Mouse (Mus musculus) cortical plate, adult 2 months (tissue): Measurements from ENCODE around the gene Stk39. TPM values are rescaled to one million over a fixed set of nuclear protein-coding genes. Genes with fewer than 3 reads are reported as not detected.

Source experiments
- H3K27ac ChIP-seq: fragments of 200-500 bp; 2 replicates; pipeline ENCODE4 v1.5.1; 2012; ENCODE audit warnings: low read length, control low read depth, inconsistent platforms; ENCODE audit not compliant: insufficient read depth
- H3K4me1 ChIP-seq: fragments of 200-500 bp; 2 replicates; pipeline ENCODE4 v1.6.1; 2011; ENCODE audit warnings: low read length; ENCODE audit not compliant: control insufficient read depth, insufficient read depth
- H3K4me3 ChIP-seq: fragments of 200-500 bp; 2 replicates; pipeline ENCODE4 v1.5.1; 2011; ENCODE audit warnings: mild to moderate bottlenecking, low read length, control low read depth; ENCODE audit not compliant: insufficient read depth
- CTCF ChIP-seq: fragments of 200-500 bp; IDR thresholded peaks from 2 replicates; pipeline ENCODE4 v1.5.1; 2011; ENCODE audit warnings: mild to moderate bottlenecking, control low read depth, low read length; ENCODE audit not compliant: insufficient read depth; ENCODE audit errors: extremely low read depth
- POLR2A ChIP-seq: fragments of 200-500 bp; IDR thresholded peaks from 2 replicates; pipeline ENCODE4 v1.6.1; 2011; ENCODE audit warnings: mild to moderate bottlenecking, low read length, control low read depth; ENCODE audit not compliant: insufficient read depth; ENCODE audit errors: extremely low read depth
- polyA plus RNA-seq: library from polyadenylated mRNA; depleted of rRNA; stranded (reverse); fragments of >200 nt; gene quantifications from 2 replicates; pipeline ENCODE4 v1.2.3, GENCODE M21; 2012

Stk39 gene
- polyA plus RNA-seq, 1 experiment = 32.7 TPM

GRCm38 (mm10) chr2:68336913-68337312 lies 135.2 kb downstream of the Stk39 start:
- Histone ChIP-seq H3K4me3 (no peak overlapping the region), H3K27ac (no peak overlapping the region), H3K4me1 (no peaks in the 10 kb centered on the region; the same call in 1 of the 2 replicates)
- TF ChIP-seq CTCF (no peak), POLR2A (no peak)

DNA sequence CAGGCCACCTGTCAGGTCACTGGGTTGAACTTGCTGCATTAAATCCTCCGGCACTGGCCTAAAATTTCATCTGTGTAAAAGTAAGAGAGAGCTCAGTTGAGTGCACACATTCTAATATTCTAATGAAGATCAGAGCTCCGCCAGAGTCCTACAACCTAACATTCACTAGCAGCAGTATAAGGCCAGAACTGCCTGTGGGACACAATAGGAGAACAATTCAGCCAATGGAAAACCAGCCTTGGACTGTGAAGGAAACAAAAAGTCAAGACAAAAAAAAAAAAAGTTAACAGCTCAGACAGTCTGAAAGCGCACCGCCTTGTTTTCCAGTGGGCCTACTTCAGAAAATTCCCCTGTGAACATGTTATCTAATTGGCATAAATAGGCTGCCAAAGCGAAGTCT lies 137.1 kb downstream of the Stk39 start:
- TF ChIP-seq POLR2A = no peak
- TF ChIP-seq CTCF = no peak
- Histone ChIP-seq H3K4me3 (no peak overlapping the region), H3K4me1 (no peaks in the 10 kb centered on the region; the same call in 1 of the 2 replicates), H3K27ac (no peak overlapping the region)

- H3K4me3 ChIP-seq = no peak overlapping the region
- no peak overlapping the region for H3K27ac ChIP-seq
- peaks cover 3% of the 10 kb centered on the region; the same call in 1 of the 2 replicates for H3K4me1 ChIP-seq
- TF ChIP-seq POLR2A (no peak), CTCF (no peak)
Measured at GRCm38 (mm10) chr2:68325306-68325705, 146.8 kb downstream of the Stk39 start.

GRCm38 (mm10) chr2:68321230-68321629 lies 150.8 kb downstream of the Stk39 start:
- TF ChIP-seq CTCF (no peak), POLR2A (no peak)
- Histone ChIP-seq H3K27ac (0 out of 2 replicates have a peak overlapping the region, but pooled peaks have one; percentile 17), H3K4me1 (peaks cover 3% of the 10 kb centered on the region; the same call in 1 of the 2 replicates), H3K4me3 (no peak overlapping the region)

- TF ChIP-seq POLR2A (no peak), CTCF (no peak)
- Histone ChIP-seq H3K4me3 (no peak overlapping the region), H3K4me1 (peaks cover 3% of the 10 kb centered on the region; the same call in 1 of the 2 replicates), H3K27ac (no peak overlapping the region)
Measured at GRCm38 (mm10) chr2:68320670-68321069, 151.4 kb downstream of the Stk39 start.

- TF ChIP-seq POLR2A = no peak
- TF ChIP-seq CTCF = no peak
- no peaks in the 10 kb centered on the region for H3K4me1 ChIP-seq
- H3K27ac ChIP-seq = no peak overlapping the region
- H3K4me3 ChIP-seq = no peak overlapping the region
Measured at GRCm38 (mm10) chr2:68318452-68318851, 153.6 kb downstream of the Stk39 start.

GRCm38 (mm10) chr2:68317895-68318294 lies 154.2 kb downstream of the Stk39 start:
- no peak overlapping the region for H3K27ac ChIP-seq
- no peaks in the 10 kb centered on the region for H3K4me1 ChIP-seq
- TF ChIP-seq CTCF = no peak
- TF ChIP-seq POLR2A = no peak
- H3K4me3 ChIP-seq = no peak overlapping the region

GRCm38 (mm10) chr2:68317452-68317851 lies 154.6 kb downstream of the Stk39 start:
- Histone ChIP-seq H3K4me1 (no peaks in the 10 kb centered on the region), H3K27ac (no peak overlapping the region), H3K4me3 (no peak overlapping the region)
- TF ChIP-seq CTCF = no peak
- no peak for TF ChIP-seq POLR2A

DNA sequence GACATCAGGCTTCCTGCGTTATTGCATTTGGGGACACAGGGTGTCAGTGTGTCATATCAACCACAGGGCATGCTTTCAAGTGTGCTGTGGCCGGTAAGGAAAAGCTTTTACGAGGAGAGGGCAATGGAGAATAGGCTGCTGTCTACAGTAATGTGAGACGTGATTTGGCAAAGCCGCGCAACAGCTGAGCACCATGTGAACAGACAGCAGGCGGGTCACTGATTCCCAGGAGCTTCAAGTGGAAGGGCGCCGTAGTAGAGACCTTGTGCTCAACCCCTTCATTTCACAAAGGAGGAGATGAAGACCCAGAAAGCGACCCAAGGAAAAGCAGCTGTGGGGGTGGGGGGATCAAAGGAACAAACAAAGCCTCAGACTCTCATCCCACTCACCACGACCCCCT lies 156.8 kb downstream of the Stk39 start:
- no peak overlapping the region for H3K27ac ChIP-seq
- no peaks in the 10 kb centered on the region for H3K4me1 ChIP-seq
- TF ChIP-seq CTCF (no peak), POLR2A (no peak)
- H3K4me3 ChIP-seq = no peak overlapping the region

DNA sequence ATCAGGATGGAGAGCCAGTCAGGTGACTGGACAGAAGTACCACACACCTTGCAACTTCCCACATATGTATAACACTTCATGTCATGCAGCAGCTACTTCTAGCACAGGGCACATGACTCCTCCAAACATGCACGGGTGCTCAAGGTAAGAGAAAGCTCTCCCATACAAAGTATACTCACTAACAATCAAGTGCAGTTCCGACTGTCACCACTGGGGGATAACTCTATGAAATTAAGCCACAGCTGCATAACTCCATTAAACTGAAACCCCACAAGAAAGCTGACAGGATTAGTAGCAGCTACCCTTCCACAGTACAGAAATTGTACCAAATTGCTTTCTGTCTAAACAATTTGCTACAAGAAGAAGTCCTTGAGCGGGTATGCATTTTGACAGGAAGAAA lies 161.9 kb downstream of the Stk39 start:
- Histone ChIP-seq H3K27ac (no peak overlapping the region), H3K4me1 (peaks cover 4% of the 10 kb centered on the region; the same call in 1 of the 2 replicates), H3K4me3 (no peak overlapping the region)
- peak; percentile 3; the same call in 1 of the 2 replicates for TF ChIP-seq CTCF
- TF ChIP-seq POLR2A = no peak

DNA sequence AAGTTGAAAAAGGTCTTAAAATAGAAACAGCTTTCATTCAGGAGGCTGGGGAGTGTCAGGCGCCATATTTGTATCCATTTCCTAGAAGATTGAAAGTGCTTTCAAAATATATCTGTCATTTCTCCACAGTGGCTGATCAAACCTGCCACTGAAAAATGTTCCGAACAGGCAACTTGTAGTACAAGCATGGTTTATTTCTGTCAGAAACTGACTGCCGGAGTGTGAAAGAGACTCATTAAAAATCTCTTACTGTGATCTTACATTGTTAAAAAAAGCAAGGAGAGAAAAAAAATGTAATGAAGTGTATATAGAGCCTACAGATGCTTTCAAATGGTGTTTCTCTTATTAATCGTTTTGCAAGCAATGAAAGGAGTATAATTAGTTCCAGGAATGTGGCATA lies 165.5 kb downstream of the Stk39 start:
- no peak for TF ChIP-seq POLR2A
- TF ChIP-seq CTCF = no peak
- H3K4me3 ChIP-seq = no peak overlapping the region

More for the DNA sequence above, 165.5 kb downstream of the Stk39 start:
- Histone ChIP-seq H3K4me1 (peaks cover 10% of the 10 kb centered on the region), H3K27ac (0 out of 2 replicates have a peak overlapping the region, but pooled peaks have one; percentile 28)
